Mouse (Mus musculus) layer of hippocampus, adult 18-20 months (tissue): ENCODE results near the gene Nox1. TPM values are rescaled to one million over a fixed set of nuclear protein-coding genes. Genes with fewer than 3 reads are reported as not detected.
A peak's percentile ranks its signal among the peaks of the same experiment; 100 is the strongest.
"Not testable (repeated sequence)": the region's sequence is repeated elsewhere in the genome, so short reads cannot be mapped to it uniquely, and the experiment has no call there.

Source experiments
- DNase-seq, 2 experiments: peaks; one replicate each; pipeline ENCODE4 v3.0.0; 2022; ENCODE audit warnings: low spot score in 2 of 2
- long read RNA-seq: library from polyadenylated mRNA; stranded (forward); transcript quantifications from one replicate; pipeline ENCODE4 v2.0.0, GENCODE M21; 2021
- total RNA-seq, 2 experiments: library from RNA; stranded (reverse); gene quantifications; 2 replicates each; pipeline ENCODE4 v1.2.3; 2021

The Nox1 gene
- total RNA-seq, result not detected
- long read RNA-seq, result 0 reads

DNA sequence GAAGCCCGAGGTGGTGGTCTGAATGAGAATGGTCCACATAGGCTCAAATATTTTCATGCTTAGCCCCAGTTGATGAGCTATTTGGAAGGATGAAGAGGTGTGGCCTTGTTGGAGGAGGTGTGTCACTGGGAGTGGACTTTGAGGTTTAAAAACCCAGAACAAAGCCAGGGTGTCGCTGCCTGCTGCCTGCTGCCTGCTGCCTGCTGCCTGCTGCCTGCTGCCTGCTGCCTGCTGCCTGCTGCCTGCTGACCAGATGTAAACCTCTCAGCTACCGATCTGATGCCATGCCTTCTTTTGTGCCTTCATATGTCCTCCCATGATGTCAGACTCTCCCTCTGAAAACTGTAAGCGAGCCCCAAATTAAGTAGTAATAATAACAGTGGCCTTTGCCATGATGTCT, at the start of gene Nox1:
Gene Nox1 (minus strand): TSS at position 101 of the 400 bp plus-strand sequence.
- no peak for DNase-seq

DNA sequence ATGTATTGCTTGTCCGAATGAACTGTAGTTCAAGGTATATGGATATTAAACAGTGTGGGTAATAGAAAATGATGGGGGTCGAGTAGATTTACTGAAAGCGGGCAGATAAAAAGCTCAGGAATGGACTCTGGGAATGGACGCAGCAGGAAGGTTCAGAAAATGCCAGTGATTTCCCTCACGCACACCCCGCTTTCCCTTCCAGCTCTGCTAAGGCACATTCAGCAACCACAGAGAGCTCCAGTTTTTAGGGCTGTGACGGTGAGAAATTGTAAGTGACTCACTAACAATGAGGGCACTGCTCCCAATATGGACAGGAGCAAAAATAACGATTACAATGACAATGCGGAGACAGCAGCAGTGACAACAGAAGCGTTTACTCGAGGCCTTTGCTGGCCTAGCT, 40.4 kb upstream of the Nox1 start:
- no peak for DNase-seq

DNA sequence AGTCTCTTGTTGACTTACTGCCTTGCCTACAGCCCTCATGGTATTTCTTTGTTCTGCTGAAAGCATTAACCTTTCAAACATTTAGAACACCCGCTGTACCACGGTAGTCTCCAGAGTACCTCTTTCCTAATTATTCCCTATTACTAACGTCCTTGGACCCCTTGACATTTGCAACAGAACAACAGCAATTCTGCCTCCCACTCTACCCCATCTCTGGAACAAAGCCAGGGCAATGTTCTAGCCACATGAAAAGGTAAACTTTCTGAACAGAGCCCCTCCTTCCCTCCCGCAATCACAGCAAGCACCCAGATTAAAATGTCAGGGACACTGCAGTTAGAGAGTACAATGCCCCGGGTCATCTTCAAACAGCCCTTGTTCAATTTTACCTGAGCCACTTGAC, 39.4 kb upstream of the Nox1 start:
- DNase-seq, result no peak

DNA sequence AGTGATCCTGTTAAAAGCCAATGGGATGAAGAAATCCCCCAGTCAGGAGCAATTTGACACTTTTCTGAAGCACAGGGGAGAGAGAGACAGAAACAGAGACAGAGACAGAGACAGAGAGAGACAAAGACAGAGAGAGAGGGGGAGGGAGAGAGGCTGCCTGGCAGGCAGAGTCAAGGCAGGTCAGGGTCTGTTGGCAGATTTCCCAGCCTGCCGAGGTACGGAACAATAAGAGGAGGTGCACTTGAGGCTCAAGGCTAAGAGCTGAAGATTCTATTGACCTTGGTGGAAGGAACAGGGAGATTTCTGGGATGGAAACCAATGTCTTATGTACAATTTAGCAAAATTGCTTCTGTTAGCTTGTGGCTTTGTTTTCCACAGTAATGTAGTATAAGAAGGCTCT, 26.4 kb upstream of the Nox1 start:
- no peak for DNase-seq

DNA sequence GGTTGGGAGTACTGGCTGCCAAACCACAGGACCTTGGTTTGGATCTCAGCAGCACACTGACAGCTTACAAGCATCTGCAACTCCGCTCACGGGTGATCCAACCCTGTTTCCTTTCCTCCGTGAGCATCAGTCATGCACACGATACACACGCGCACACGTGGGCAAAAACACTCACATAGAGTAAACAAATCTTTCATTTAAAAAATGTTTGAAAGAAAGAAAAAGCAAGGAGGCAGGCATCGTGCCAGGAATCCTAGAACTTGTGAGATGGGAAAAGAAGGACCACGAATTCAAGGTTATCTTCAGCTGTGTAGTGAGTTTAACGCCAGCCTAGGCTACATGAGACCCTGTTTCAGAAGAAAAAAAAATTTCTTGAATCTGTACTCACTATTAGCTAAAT, 24.2 kb upstream of the Nox1 start:
- no peak for DNase-seq

DNA sequence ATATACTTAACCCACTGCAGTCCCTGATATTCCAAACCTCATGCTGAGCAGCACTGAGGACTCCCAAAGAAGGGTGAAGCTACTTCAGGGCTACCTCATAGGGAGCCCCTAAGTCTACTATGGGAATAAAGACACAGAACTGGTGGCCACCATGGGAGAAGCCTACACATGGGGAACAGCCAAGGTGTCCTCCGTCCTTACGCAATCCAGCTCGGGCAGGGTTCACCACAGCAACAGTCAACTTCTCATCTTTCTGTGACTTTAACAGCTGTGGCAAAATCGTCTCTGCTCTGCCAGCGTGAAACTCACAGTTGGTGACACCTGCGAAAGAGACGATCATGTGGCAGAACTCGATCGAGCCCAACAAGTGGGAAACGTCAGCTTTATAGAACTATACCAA, 16.5 kb upstream of the Nox1 start:
- DNase-seq, result no peak

DNA sequence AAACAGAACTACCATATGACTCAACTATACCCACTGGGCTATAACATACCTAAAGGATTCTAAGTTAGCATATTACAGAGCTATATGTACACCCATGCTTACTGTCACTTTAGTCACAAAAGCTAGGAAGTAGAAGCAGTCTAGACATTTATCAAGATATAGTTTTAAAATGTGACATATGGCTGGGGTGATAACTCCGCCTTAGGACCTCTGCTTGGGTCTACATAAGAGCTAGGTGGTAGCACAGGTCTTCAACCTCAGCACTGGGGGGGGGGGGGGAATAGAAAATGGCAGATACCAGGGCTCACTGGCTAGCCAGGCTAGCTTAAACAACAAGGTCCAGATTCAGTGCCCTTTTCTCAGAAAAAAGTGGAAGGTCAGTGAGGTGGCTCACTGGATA, 11.3 kb upstream of the Nox1 start:
- DNase-seq, result no peak

DNA sequence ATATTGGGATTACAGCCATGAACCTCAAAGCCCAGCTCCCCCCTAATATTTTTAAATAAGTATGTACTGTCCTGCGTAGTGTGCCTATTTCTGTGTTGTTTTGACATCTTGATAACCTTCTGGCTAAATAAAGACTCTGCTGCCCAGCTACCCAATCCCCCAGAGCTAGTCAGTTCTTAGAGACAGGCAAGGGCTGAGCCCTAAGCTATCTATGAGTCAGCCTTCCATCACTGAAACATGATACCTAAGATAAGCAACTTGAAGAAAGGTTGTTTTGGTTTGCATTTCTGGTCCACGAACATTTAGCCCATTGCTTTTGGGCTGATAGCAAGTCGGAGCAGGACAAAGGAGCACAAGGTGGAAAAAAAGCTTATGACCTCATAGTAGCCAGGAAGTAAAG, 1.1 kb downstream of the Nox1 start:
- no peak for DNase-seq

DNA sequence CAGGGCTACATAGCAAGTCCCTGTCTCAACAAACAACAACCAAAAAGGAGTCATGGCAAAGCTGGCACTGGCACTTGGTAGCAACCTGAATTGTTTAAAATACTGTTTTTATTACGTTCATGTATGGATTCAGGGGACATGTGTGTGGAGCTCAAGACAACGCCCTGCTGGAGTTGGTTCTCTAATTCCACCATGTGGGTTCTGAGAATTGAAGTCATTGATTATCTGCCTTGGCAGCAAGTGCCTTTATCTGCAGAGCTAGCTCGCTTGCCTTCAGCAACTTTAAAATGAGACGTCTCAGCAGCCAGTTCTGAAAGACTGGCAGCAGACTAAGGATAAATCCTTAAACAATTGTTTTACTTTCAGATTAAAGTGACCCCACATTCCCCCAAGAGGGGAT, 3.6 kb downstream of the Nox1 start:
- DNase-seq, result no peak

DNA sequence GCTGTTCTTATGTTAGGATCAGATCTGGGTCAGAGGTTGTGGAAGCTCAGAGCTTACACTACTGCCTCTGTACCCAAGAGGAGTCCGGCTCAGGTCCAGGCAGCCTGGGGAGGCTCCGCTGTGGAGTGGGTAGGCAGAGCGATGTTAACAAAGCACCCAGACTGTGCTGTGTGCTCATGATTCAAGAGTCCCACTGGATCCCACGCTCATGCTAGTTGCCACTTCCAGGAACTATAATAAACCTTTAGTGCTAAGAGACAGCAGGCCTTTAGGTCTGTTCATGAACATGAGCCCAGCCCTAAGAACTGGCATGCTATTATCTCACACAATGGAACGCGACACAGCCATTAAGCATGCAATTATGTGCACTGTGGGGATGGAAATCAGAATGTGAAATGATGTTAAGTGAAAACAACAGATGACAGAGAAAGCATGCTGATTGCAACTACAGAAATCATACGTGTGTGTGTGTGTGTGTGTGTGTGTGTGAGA, 10.6 kb downstream of the Nox1 start:
- DNase-seq, result peak in 1 of 2 experiments; percentile 21

DNA sequence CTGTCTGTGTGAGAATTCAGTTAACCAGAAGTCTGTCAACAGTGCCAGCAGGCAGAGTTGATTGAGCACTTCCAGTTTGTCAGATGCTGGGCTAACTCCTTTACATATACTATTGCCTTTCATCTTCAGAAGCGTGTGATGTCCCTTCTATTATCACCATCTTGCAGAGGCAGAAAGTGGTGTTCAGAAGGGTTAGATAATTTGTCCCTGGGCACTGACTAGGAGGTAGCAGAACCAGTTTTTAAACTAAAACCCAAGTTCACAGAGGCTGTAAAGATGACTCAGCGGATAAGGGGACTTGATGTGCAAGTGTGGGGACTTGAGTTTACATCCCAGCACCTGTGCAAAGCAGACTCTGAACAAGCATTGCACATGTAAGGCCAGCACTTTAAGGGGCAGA, 13.3 kb downstream of the Nox1 start:
- DNase-seq, result no peak

DNA sequence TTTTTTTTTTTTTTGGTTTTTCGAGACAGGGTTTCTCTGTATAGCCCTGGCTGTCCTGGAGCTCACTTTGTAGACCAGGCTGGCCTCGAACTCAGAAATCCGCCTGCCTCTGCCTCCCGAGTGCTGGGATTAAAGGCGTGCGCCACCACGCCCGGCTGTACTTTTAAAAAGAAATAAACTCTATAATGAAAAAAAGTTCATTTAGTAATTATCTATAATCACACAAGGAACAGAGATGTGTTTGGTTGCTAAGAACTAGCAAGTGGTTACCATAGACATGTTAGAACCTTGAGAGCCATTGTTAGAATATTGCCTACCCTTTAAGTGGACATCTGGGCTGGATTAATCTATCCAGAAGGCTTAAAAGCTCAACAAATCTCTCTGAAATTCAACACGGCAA, 34.6 kb downstream of the Nox1 start, which contains the start of gene Arl13a:
Gene Arl13a (plus strand): TSS at position 301 of the 400 bp plus-strand sequence.
- DNase-seq, result not testable (repeated sequence)

DNA sequence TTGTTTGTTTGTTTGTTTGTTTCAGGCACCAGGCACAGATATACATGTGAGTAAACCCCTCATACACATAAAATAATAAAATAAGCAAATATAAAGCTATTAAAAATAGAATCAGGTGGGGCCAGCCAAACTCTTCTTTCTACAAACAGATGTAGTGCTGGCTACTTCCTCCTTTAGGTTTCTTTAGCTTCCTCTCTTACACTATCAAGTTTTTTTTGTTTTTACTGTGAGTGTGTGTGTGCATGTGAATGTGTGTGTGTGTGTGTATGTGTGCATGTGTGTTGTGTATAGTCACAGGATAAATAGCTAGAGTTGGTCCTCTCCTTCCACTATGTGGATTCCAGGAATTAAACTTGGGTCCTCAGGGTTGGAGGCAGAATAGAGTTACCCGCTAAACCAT, 47.1 kb downstream of the Nox1 start:
- DNase-seq, result no peak

DNA sequence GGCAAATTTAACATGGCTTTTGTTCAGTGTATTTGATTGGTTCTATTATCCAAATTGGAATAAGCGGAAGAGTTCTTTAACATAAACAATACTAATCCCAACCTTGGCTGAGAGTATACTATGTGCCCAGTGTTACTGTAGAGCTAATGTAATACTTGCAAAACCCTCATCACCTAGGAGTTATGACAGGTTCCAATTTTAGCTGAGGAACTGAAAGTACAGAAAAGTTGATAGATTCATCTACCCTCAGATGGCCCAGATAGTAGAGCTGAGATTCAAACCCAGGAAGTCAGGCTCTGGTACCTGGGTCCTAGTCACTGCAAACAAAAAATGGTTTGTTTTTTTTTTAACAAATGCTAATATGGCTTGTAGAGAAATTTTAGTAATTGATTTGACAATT, 51.2 kb downstream of the Nox1 start:
- no peak for DNase-seq

DNA sequence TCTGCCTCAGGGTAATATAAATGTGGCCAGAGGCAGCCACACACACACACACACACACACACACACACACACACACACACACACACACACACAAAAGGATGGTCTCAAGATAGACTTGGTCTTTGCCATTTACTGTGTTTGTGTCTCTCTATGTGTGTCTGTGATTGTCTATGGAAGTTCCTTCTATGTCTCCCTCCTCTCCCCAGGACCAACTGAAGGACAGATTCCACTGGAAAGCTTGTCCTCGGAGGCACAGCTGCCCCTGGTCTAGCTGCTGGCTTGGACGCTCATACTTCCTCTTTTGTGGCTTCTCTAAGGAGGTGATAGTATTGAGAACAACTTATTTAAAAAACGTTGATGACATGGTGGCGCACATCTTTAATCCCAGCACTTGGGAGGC, 58.3 kb downstream of the Nox1 start:
- no peak for DNase-seq

DNA sequence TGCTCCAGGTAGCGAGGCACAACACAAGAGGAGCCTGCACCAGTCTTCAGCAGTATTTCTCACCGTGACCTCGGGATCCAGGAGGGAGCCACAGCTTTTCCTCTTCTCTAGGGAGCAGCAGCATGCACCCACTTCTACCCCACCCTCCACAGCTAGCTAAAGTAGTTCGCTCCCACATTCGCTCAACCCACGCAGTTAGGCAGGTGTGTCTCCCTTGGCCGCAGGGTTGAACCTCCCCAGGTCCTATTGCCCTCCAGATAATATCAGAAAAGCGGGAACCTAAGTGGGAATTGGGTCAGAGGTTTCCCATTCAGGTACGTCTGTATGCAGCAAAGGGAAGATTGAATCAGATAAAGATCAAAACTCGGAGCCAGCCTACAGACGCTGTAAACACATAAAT, 58.9 kb downstream of the Nox1 start:
- peak in 1 of 2 experiments; percentile 4 for DNase-seq

DNA sequence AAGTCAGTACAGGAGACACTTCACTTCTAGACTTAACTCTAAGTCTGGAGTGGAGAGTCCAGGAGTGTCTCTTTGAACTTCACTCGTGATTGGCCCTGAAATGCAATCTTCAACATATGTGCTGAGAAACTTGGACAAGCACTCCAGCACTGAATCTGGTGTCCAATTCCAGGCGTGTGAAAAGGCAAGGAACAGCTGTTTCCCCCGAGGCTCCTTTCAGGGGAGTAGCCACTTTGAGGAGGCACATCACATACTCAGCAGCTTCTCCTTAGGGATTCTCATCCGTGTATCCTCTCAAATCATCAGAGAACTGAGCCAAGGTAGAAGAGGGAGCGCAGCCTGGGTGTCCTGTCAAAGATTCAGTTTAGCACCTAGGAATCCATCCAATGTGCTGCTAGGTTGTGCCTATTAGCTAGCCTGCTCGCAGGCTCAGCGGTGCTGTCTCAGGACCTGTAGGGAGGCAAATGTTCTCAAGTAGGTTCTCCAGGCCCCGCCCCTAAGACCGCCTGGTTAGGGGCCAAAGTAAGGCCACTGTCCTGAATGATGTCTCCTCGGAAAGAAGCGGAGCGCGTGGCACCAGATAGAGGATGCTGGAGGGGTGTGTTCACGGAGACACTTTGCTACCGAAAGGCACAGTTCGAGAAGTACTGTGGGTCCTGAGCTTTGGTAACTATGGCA, 59.6 kb downstream of the Nox1 start, which contains the start of gene Xkrx:
Gene Xkrx (minus strand): TSS at position 34 of the 678 bp plus-strand sequence.
- DNase-seq, result no peak

DNA sequence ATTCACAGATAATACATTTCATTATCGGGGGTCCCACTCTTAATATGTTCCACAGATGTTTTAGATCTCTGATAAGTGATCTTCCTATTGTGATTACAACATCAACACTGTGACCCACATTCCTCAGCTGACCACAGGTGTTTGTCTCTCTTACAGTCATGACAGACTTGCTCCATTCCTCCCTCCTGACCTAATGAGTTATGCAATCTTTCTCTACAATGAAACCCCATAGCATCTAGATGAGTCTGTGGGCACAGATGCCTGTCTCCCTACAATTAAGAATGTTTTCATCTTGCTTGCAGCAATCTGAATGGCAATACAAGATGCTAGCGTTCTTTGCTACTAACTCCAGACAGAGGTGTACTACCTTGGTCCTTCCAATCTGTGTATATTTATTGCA, 61.3 kb downstream of the Nox1 start:
- DNase-seq, result no peak

DNA sequence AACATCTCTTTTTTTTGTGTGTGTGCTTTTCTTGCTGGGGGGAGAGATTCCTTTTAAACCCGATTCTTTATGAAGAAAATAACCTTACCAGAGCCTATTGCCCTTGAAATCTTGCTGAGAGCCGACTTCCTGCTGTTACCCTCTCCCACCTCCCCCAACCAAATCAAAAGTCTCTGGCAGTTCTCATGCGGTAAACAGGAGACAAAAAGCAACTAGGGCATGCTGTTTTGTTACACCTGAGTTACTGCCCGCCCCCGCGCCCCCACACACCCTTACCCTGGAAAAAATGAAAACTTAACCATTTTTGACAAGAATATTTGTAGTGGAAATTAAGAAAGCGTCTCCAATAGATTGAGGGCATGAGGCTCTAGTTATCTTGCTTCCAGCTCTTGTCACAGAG, 63.6 kb downstream of the Nox1 start:
- DNase-seq, result no peak

DNA sequence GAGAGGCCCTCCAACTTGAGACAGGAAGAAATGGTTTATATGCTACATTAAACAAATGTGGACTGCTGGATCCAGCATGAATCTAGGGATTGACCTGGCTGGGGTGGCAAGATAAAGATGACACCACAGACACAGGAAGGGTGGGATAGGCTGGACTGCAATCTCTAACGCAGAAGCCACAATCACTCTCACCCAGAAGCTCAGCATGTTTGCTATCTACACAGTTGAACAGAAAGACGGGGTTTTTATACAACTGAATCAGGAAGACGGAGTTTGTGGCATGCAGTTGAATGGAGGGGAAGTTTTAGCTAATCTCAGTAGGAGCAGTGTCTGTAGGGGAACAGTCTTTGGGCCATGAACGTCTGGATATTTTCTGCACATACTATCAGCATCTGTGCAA, 79.8 kb downstream of the Nox1 start:
- DNase-seq, result no peak

DNA sequence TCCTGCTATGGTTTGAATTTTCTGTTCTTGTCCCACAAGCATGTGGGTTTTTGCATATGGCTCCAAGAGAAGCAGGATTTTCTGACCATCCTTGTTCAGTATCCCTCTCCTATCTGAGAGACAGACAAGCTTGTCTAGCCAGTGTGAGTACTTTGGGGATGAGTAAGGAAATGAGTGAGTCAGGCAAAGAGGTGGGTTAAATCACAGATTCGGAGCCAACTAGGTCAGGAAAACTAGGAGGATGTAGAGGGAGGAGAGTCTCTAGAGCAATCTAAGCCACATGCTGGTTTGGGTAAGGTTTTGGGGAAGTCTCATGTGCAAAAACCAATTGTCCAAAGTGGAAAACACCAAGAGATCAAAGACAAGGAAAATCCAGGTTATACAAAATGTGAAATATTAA, 80.2 kb downstream of the Nox1 start:
- no peak for DNase-seq

DNA sequence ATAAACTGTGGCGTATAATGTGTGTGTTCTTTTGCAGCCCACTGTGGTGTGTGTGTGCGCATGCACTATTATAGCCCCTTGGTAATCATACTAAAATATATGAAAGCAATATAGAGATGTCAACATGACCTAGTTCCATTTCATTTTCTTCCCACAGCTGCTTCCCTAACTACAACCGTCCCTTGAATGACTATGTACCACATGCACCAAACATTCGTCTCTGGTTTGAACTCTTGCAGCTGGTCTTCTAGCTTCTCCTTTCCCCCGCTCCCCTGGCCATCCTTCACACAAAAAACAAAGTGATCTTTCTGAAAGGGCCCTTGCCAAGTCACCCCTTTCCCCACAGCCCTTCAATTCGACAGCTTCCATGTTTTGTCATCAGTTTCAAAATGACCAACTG, 81.7 kb downstream of the Nox1 start:
- no peak for DNase-seq

DNA sequence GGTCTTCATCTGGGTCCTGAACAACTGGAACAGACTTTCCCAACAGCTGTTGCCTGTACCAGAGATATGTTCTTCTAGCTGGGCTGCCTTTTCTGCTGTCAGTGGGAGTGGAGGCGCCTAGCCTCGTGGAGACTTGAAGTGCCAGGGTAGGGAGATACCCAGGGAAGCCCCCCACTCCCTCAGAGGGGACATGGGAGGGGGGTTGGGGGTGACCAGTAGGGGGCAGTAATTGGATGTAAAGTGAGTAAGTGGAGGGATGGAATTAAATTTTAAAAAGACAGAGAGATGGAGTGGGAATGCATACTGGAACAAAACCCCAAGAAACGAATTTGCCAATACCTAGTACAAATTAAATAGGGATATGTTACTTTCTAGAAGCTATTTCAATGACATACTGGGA, 87.9 kb downstream of the Nox1 start:
- no peak for DNase-seq
